Mouse (Mus musculus): ENCODE results near the gene Vps35. TPM values are rescaled to one million over a fixed set of nuclear protein-coding genes. Genes with fewer than 3 reads are reported as not detected.

Vps35 gene
- polyA plus RNA-seq, 1 experiment from 2014 or later: 149 TPM

DNA sequence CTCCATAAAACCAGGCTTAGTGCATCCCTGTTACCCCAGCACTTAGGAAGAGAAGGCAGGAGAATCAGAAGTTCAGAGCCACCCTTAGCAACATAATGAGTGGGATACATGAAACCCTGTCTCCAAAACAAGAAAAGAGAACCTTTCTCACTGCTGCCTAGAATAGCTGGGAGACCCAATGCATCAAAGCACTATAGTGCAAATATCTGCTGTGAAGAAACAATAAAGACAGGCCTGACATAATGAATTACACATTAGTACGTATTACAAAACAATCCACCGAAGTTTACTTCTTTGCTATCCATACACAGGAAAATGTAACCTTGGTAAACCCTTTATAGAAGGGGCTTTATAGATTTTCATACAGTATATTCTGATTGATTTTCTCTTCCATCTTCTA is 9.0 kb upstream of the Vps35 start:
- H3K4me1 ChIP-seq: no peaks in the 10 kb centered on the region
- no peaks in the 10 kb centered on the region for H3K9me3 ChIP-seq
- H3K36me3 ChIP-seq: peaks cover 47% of the 10 kb centered on the region
- 88% methylated on average over 2 of the region's 2 CpGs for WGBS
- no peaks in the 10 kb centered on the region for H3K27me3 ChIP-seq
- no peak overlapping the region for H3K4me2 ChIP-seq
- no peak for ATAC-seq (ENCODE audit: borderline replicate concordance, extremely low read depth, low FRiP score, low TSS enrichment)
- no peak overlapping the region for H3K27ac ChIP-seq
- no peak overlapping the region for H3K9ac ChIP-seq
- H3K4me3 ChIP-seq: no peak overlapping the region

DNA sequence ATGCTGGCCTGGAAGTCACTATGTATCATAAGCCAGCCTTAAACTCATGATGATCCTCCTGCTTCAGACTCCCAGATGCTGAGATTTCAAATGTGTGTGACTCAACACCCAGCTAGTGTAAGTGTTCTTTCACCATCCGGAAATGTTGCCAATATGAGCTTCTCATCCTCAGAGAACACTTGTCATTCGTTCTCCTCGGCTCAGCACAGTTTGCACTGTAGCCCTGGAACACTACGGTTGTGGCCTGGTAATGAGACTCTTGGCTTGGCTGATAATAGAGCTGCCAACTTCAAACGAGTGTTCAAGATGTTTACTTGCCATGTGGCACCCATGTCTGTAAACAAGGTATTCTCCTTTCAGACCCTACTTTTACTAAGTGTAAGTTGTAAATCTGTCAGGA is 3.9 kb upstream of the Vps35 start:
- H3K36me3 ChIP-seq: peaks cover 54% of the 10 kb centered on the region
- no peak for ATAC-seq (ENCODE audit: borderline replicate concordance, extremely low read depth, low FRiP score, low TSS enrichment)
- 79% methylated on average over 5 of the region's 5 CpGs for WGBS

DNA sequence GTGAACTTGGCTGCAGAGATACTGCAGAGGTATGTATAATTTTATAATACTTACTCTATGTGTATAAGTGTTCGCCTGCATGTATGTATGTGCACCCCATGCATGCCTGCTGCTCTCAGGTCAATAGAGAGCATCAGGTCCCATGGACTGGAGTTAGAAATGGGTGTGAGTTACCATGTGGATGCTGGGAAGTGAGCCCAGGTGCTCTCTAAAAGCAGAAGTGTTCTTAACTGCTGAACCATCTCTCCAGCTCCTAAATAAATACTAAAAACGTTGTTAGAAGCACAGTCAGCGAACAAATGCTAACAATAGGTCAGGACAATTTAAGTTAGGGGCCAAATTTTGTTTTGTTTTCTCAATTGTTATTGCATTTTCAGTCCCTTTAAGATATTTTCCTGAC is 3.3 kb upstream of the Vps35 start:
- Histone ChIP-seq H3K4me2 (no peak overlapping the region), H3K27me3 (no peaks in the 10 kb centered on the region), H3K27ac (no peak overlapping the region), H3K36me3 (peaks cover 48% of the 10 kb centered on the region), H3K4me1 (peaks cover 19% of the 10 kb centered on the region), H3K4me3 (no peak overlapping the region), H3K9ac (no peak overlapping the region), H3K9me3 (no peaks in the 10 kb centered on the region)
- no peak for ATAC-seq (ENCODE audit: borderline replicate concordance, extremely low read depth, low FRiP score, low TSS enrichment)
- WGBS: 77% methylated on average over 3 of the region's 3 CpGs

More for the DNA sequence above, 3.9 kb upstream of the Vps35 start:
- Histone ChIP-seq H3K4me2 (no peak overlapping the region), H3K27ac (no peak overlapping the region), H3K9me3 (no peaks in the 10 kb centered on the region), H3K27me3 (no peaks in the 10 kb centered on the region), H3K9ac (no peak overlapping the region), H3K4me3 (no peak overlapping the region), H3K4me1 (peaks cover 14% of the 10 kb centered on the region)

DNA sequence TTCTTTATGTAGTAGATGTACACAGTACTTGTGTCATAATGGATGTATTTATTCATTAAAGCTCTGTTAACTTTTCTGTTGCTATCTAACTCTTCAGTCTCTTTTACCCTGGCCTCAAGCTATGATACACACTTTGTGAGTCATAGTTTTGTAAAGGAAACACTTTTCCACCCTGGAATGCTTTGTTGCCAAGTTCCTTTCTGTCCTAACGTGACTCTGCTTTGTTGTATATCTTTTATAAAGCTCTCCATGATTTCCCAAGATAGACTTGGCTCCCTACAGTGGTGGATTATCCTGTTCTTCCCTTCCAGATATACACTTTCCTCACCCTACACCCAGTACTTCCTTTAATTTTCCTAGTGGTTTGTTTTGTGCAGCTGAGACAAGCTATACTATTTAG is 2.3 kb upstream of the Vps35 start:
- no peak for ATAC-seq (ENCODE audit: borderline replicate concordance, extremely low read depth, low FRiP score, low TSS enrichment)
- Histone ChIP-seq H3K36me3 (peaks cover 41% of the 10 kb centered on the region), H3K27me3 (no peaks in the 10 kb centered on the region), H3K4me2 (no peak overlapping the region), H3K9me3 (no peaks in the 10 kb centered on the region), H3K9ac (no peak overlapping the region), H3K4me1 (peaks cover 25% of the 10 kb centered on the region), H3K27ac (no peak overlapping the region), H3K4me3 (no peak overlapping the region)
- WGBS: 26% methylated on average over 1 of the region's 1 CpGs

DNA sequence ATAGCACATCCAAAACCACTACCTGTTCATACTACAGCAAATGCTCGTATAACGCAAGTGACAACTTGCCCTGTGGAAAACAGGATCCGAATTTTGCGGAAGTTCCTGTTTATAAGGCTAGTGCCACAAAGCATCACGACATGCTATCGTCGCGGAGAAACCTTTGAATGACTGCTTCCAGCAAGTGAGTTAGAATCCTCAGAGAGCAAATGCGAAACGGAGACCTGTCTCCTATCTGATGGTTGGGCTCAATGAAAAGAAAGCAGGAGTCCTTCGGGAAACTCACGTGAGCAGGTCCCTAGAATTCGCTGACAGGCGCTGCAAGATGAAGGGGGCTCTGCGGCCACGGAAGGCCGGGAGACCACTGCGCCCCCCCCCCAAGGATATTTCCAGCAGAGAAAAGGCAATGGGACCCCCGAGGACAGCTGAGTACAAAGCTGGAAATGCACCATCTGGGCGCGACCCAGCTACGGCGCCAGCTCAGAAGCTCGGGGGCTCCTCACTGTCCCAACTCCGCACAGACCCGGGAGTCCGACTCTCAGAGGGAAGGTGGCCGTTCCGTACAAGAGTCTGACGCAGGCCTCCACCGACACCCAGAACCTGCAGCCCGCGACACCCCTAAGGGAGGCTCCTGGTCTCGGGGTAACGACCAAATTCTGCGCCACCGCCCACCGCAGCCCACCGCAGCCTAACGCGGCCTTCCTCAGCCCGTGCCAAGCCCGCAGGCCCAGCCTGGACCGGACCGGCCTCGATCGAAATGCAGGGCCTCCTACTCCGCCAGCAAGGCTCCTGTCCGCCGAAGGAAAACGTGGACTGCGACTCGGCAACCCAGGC is 785 bp downstream of the Vps35 start:
- peaks cover 16% of the 10 kb centered on the region for H3K36me3 ChIP-seq
- under 1% methylated on average over 53 of the region's 53 CpGs for WGBS
- peak overlapping the region; percentile 83 for H3K9ac ChIP-seq
- peak overlapping the region; percentile 99 for H3K27ac ChIP-seq
- H3K27me3 ChIP-seq: no peaks in the 10 kb centered on the region
- ATAC-seq (ENCODE audit: borderline replicate concordance, extremely low read depth, low FRiP score, low TSS enrichment): peak; percentile 53; the same call in 1 of the 2 replicates
- no peaks in the 10 kb centered on the region for H3K9me3 ChIP-seq
- H3K4me3 ChIP-seq: peak overlapping the region; percentile 91
- H3K4me1 ChIP-seq: peaks cover 25% of the 10 kb centered on the region
- H3K4me2 ChIP-seq: peak overlapping the region; percentile 76

DNA sequence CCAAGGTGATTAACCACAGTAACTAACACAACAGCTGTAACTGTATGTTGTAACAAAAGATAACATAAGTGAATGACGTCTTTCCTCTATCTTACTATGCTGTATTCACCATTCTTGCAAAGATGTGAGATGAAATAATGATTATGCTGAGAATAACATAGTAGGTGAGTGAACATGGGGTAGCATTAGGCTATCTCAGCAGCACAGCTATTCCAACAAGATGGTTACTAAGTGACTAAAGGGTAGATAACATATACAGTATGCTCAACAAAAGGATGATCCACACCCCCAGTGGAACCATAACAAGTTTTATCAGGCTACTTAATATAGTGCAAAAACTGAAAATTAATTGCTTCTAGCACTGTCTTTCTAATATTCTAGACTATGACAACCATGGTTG is 12.8 kb downstream of the Vps35 start:
- Histone ChIP-seq H3K27ac (no peak overlapping the region), H3K36me3 (peaks cover 60% of the 10 kb centered on the region), H3K9ac (no peak overlapping the region), H3K9me3 (no peaks in the 10 kb centered on the region), H3K4me1 (no peaks in the 10 kb centered on the region), H3K4me2 (no peak overlapping the region), H3K4me3 (no peak overlapping the region), H3K27me3 (no peaks in the 10 kb centered on the region)
- no peak for ATAC-seq (ENCODE audit: borderline replicate concordance, extremely low read depth, low FRiP score, low TSS enrichment)
- WGBS: 90% methylated on average over 1 of the region's 1 CpGs

DNA sequence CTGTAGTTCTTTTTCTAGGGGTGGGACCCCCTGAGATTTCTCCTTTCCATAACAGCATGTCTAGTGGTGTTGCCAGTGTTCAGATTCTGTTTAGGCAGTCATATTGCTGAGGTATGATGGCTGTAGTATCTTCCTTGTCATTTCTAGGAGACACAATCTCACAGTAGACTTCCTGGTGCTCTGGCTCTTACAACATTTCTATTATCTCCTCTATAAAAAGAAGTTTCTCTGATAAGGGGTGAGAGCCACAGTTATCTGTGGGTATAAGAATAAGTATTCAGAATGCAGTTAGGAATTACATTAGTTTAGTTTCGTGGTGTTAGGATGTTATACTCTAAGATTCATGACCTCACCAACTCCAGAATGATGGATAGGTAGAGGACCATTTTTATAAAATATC is 72.3 kb downstream of the Vps35 start:
- no peak overlapping the region for H3K27ac ChIP-seq
- no peak overlapping the region for H3K4me3 ChIP-seq
- no peak overlapping the region for H3K4me2 ChIP-seq
- WGBS: 61% methylated on average over 1 of the region's 1 CpGs
- no peaks in the 10 kb centered on the region for H3K9me3 ChIP-seq
- no peaks in the 10 kb centered on the region for H3K27me3 ChIP-seq
- no peaks in the 10 kb centered on the region for H3K36me3 ChIP-seq
- H3K9ac ChIP-seq: no peak overlapping the region
- no peaks in the 10 kb centered on the region for H3K4me1 ChIP-seq
- no peak for ATAC-seq (ENCODE audit: borderline replicate concordance, extremely low read depth, low FRiP score, low TSS enrichment)

DNA sequence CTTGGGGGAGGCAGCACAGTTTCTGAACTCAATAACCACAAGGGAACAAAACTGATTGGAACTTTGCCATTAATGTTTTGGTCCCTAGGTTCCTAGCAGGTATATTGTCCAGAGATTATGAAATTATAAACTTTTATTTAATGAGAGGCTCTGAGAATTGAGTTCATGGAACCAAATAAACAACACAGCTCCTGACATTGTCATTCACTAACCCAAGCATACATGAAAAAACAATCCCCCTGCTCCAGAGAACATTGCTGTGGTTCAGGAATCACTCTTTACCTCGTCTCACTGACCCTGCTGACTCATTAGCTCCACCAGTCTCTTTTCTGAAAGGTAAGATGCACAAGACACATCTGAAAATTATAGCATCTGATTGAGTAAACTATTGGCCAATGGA is 73.9 kb downstream of the Vps35 start, which contains the start of gene Olfr371:
Gene Olfr371 (plus strand): TSS at position 301 of the 400 bp plus-strand sequence.
- WGBS: 26% methylated on average over 1 of the region's 1 CpGs
- Histone ChIP-seq H3K9me3 (no peaks in the 10 kb centered on the region), H3K27me3 (no peaks in the 10 kb centered on the region), H3K4me1 (no peaks in the 10 kb centered on the region), H3K27ac (no peak within 1 kb of the TSS), H3K4me3 (no peak within 1 kb of the TSS), H3K36me3 (no peaks in the 10 kb centered on the region), H3K4me2 (no peak within 1 kb of the TSS), H3K9ac (no peak within 1 kb of the TSS)
- ATAC-seq (ENCODE audit: borderline replicate concordance, extremely low read depth, low FRiP score, low TSS enrichment): no peak

DNA sequence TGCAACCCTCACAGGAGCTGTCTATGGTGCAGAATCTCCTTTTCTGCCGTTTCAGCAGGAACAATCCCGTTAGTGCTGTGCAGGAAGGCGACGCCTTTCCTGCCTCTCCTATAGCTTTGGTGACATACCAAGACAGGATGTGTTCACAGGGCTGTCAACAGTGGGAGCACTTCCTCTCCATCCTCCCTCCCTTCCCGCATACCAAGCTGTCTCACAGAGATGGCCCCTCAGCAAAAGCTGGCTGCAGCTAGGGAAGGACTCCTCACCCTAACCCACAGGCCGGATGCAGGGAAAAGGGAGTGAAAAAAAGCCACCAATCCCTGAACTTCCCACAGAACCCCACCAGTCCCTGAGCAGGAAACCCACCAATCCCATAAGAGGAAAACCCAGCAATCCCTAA is 78.6 kb downstream of the Vps35 start:
- Histone ChIP-seq H3K4me1 (no peaks in the 10 kb centered on the region), H3K9ac (no peak overlapping the region), H3K9me3 (no peaks in the 10 kb centered on the region), H3K4me3 (no peak overlapping the region), H3K27ac (peak overlapping the region; percentile 79), H3K27me3 (no peaks in the 10 kb centered on the region), H3K4me2 (no peak overlapping the region), H3K36me3 (no peaks in the 10 kb centered on the region)
- WGBS: 42% methylated on average over 6 of the region's 6 CpGs
- peak; percentile 83 for ATAC-seq (ENCODE audit: borderline replicate concordance, extremely low read depth, low FRiP score, low TSS enrichment)

DNA sequence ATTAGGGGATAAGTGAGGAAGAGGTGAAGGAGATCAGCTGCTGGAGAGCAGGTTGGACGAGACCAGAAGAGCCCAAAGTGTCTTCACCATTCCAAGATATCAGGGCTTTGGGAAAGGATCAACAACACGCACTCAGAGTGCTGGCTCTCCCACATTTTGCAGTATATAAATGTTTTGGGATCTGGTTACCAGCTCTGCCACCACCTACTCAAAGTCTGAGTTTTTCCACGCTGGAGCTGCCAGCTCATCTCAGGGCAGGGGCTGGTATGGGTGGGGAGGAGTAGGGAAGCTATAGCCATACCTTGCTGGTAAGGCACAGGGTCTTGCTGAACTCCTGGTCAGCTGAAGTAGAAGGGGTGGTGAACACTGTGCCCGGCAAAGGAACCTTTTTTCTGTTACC is 79.4 kb downstream of the Vps35 start:
- 65% methylated on average over 4 of the region's 4 CpGs for WGBS

More for the DNA sequence above, 79.4 kb downstream of the Vps35 start:
- Histone ChIP-seq H3K27me3 (no peaks in the 10 kb centered on the region), H3K4me2 (no peak overlapping the region), H3K27ac (peak overlapping the region; percentile 38), H3K36me3 (no peaks in the 10 kb centered on the region), H3K9ac (no peak overlapping the region), H3K9me3 (no peaks in the 10 kb centered on the region), H3K4me3 (no peak overlapping the region), H3K4me1 (no peaks in the 10 kb centered on the region)
- ATAC-seq (ENCODE audit: borderline replicate concordance, extremely low read depth, low FRiP score, low TSS enrichment): no peak

Measured in lung, embryonic 15.5 days (tissue).